ENCODE assay signal across 17 mouse cellular contexts in genomic region chr4:55779581-55779980, GRCm38 (mm10).
"Had no signal": no experiment of that assay in that cellular context is flagged by ENCODE, and none has a peak within 500 bp of the region (broad histone marks: within the 10 kb centered on the region; RNA-seq: fewer than 3 reads in every experiment).

No protein-coding gene starts in this region.

- H3K9ac ChIP-seq: limb, embryonic 13.5 days; liver, embryonic 15.5 days; lung, embryonic 14.5 days; midbrain, embryonic 12.5 days; neural tube, embryonic 13.5 days; stomach, embryonic 15.5 days had no signal

- H3K36me3 ChIP-seq: limb, embryonic 13.5 days; liver, embryonic 15.5 days; midbrain, embryonic 12.5 days; neural tube, embryonic 13.5 days; stomach, embryonic 15.5 days had no signal

- H3K4me3 ChIP-seq: limb, embryonic 13.5 days; liver, embryonic 15.5 days; midbrain, embryonic 12.5 days; neural tube, embryonic 13.5 days; stomach, embryonic 15.5 days had no signal

- H3K27me3 ChIP-seq: limb, embryonic 13.5 days; liver, embryonic 15.5 days; midbrain, embryonic 12.5 days; neural tube, embryonic 13.5 days; stomach, embryonic 15.5 days had no signal

- H3K9me3 ChIP-seq: limb, embryonic 13.5 days; liver, embryonic 15.5 days; midbrain, embryonic 12.5 days; neural tube, embryonic 13.5 days; stomach, embryonic 15.5 days had no signal

- DNase-seq: kidney, adult 8-10 months; kidney, postnatal 36 days; lung, embryonic 14.5 days; lung, postnatal 14 days; retina, postnatal 1 day; right cerebral cortex, postnatal 4 days; thymus, postnatal 4 days had no signal

- H3K27ac ChIP-seq: kidney, postnatal 0 days; limb, embryonic 13.5 days; liver, embryonic 15.5 days; macrophage; midbrain, embryonic 12.5 days; neural tube, embryonic 13.5 days; stomach, embryonic 15.5 days had no signal

- ATAC-seq: intestine, postnatal 0 days; midbrain, embryonic 16.5 days had no signal

- H3K4me2 ChIP-seq: limb, embryonic 13.5 days; liver, embryonic 11.5 days; liver, embryonic 15.5 days; lung, embryonic 14.5 days; midbrain, embryonic 12.5 days; neural tube, embryonic 13.5 days; stomach, embryonic 15.5 days had no signal

- H3K4me1 ChIP-seq: limb, embryonic 13.5 days; liver, embryonic 15.5 days; midbrain, embryonic 12.5 days; neural tube, embryonic 13.5 days; stomach, embryonic 15.5 days had no signal
